Mouse (Mus musculus) brown adipose tissue, adult 24 weeks (tissue): ENCODE data around the gene Klhl10. TPM values are rescaled to one million over a fixed set of nuclear protein-coding genes. Genes with fewer than 3 reads are reported as not detected.
A peak's percentile ranks its signal among the peaks of the same experiment; 100 is the strongest.

Source experiments
- H3K27ac ChIP-seq: fragments of 200-500 bp; replicated peaks from 2 replicates; pipeline ENCODE4 v1.5.1; 2012; ENCODE audit warnings: low read depth, mild to moderate bottlenecking, low read length
- H3K4me1 ChIP-seq: fragments of 200-500 bp; 2 replicates; pipeline ENCODE4 v1.6.1; 2012; ENCODE audit warnings: low read length, mixed read lengths; ENCODE audit not compliant: control insufficient read depth, insufficient read depth, insufficient read length
- H3K4me3 ChIP-seq: fragments of 200-500 bp; 2 replicates; pipeline ENCODE4 v1.5.1; 2012; ENCODE audit warnings: low read depth, mild to moderate bottlenecking, low read length, moderate library complexity; ENCODE audit not compliant: insufficient read depth
- polyA plus RNA-seq: library from polyadenylated mRNA; stranded (reverse); fragments of >200 nt; gene quantifications from 2 replicates; pipeline ENCODE4 v1.2.4, GENCODE M21; 2012; ENCODE audit not compliant: missing spikeins, insufficient read depth, insufficient read length

Klhl10 gene
- polyA plus RNA-seq, 1 experiment, result not detected

DNA sequence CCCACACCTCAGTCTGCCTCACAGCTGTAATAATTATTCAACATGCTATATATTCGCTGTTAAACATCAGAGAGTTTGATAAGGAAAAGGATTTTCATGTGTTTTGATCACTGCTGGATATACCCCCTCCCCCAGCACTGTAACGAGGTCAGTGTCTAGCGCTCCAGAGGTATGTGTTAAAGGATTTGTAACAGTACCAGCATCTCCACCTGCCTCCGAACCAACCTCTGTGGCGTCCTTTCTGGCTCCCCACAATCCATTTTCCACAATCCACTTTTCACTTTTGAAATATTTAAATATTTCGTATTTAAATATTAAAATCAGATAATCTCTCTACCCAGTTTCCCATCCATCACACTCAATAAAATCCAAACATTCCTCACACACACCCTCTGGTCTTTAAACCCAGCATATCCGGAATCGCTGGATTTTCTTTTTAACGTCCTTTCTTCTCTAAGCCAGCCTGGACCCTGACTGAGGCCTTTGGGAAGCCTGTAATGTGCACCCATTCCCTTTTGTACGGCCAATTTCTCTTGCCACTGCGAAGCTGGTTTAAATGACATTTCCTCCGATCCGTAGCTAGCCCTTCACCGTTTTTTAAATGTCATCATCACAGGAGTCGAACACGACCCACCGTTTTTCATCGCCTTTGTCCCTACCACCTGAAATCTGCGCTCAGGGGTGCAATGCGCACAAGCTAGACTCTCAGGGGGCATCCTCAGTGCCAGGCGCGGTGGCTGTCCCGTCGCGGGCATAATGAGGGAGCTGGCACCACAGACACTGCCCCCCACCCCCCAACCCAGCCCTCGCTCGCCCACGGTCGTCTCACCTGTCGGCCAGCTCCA lies 29.9 kb downstream of the Klhl10 start:
- peaks cover 7% of the 10 kb centered on the region for H3K4me1 ChIP-seq
- peak overlapping the region; percentile 93 for H3K4me3 ChIP-seq
- H3K27ac ChIP-seq, result no peak overlapping the region

- Histone ChIP-seq H3K27ac (peak within 1 kb of the TSS; percentile 42), H3K4me1 (peaks cover 7% of the 10 kb centered on the region), H3K4me3 (peak within 1 kb of the TSS; percentile 93)
Measured at GRCm38 (mm10) chr11:100472197-100472934, 30.6 kb downstream of the Klhl10 start, which contains the start of gene Klhl11. Klhl11 (minus strand) TSS chr11:100472741.

- peak overlapping the region; percentile 38; the same call in 1 of the 2 replicates for H3K4me3 ChIP-seq
Measured at GRCm38 (mm10) chr11:100472935-100473295, 31.2 kb downstream of the Klhl10 start.

GRCm38 (mm10) chr11:100476281-100476680 lies 34.6 kb downstream of the Klhl10 start:
- Histone ChIP-seq H3K4me1 (no peaks in the 10 kb centered on the region), H3K27ac (no peak overlapping the region), H3K4me3 (no peak overlapping the region)

More at GRCm38 (mm10) chr11:100472935-100473295, 31.2 kb downstream of the Klhl10 start:
- Histone ChIP-seq H3K4me1 (peaks cover 7% of the 10 kb centered on the region), H3K27ac (0 out of 2 replicates have a peak overlapping the region, but pooled peaks have one; percentile 29)

GRCm38 (mm10) chr11:100479152-100479551 lies 37.4 kb downstream of the Klhl10 start:
- no peak overlapping the region for H3K4me3 ChIP-seq
- H3K27ac ChIP-seq, result no peak overlapping the region
- no peaks in the 10 kb centered on the region for H3K4me1 ChIP-seq

DNA sequence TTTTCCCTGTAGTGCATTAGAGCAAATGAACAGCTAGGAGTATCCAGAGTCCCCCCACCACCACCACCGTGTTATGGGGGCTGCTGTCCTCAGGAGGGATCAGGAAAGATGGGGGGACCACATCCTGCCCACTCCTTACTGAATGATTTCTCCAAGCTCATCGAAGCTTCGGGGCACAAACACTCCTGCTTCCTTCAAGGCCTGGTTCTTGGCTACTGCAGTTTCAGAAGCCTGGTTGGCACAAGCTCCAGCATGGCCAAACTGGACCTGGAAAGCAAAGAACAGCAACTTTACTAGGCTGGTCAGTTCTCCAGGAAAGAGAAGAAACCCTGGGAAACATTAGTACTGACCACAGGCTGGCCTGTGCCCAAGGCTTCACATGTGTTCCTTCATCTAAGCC lies 42.7 kb downstream of the Klhl10 start:
- Histone ChIP-seq H3K4me1 (no peaks in the 10 kb centered on the region), H3K27ac (no peak overlapping the region), H3K4me3 (no peak overlapping the region)

DNA sequence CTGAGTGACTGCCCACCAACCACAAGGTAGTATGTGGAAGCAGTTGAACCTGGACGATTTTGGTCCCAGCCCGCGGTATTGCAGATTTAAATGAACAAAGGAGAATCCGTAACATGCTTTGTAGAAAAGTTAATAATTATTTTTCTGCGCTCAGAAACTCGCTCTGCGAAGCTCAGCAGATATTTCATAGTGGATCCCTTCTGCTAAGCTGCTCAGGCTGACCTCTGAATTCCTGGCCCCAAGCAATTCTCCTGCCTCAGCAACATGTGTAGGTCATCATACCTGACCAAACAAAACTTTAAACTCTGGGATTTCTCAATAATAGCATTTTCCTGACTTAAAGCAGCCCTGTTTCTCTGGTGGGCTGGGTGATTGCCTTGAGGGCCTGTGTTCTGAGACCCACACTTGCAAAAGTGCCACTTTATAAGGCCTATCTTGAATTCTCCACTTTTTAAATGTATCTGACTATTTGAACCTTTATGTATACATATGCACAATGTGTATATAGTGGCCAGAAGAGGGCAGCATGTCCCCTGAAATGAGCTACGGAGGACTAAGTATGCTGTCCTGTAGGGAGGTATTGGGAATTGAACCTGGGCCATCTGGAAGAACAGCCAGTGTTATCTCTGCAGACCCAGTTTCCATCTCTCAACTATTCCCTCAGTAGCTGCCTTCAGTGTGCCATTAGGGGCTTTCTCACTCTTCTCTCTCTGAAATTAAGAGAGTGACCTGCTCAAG lies 44.3 kb downstream of the Klhl10 start:
- Histone ChIP-seq H3K27ac (no peak overlapping the region), H3K4me1 (no peaks in the 10 kb centered on the region), H3K4me3 (no peak overlapping the region)

GRCm38 (mm10) chr11:100490951-100491350 lies 49.2 kb downstream of the Klhl10 start:
- Histone ChIP-seq H3K27ac (no peak overlapping the region), H3K4me3 (no peak overlapping the region), H3K4me1 (no peaks in the 10 kb centered on the region)

- H3K4me1 ChIP-seq, result no peaks in the 10 kb centered on the region
- peak overlapping the region; percentile 92 for H3K27ac ChIP-seq
- H3K4me3 ChIP-seq, result peak overlapping the region; percentile 46
Measured at GRCm38 (mm10) chr11:100493771-100494170, 52.1 kb downstream of the Klhl10 start.

DNA sequence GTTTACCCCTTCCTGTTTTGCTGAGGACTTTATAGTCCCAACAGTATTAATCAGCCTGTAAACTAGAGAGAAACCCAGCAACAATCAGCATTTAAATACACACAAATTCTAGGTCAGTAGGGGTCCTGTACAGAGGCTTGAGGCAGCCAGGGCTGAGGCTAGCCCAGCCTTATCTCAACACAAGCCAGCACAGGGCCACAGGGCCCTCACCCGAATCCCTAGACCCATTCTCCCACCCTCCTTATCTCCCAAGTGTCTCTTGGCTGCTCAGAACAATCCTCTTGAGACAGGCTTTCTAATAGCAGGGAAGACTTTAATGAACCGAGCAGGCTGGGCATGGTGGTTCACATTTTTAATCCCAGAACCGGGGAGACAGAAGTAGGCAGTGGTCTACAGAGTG lies 58.5 kb downstream of the Klhl10 start:
- no peaks in the 10 kb centered on the region for H3K4me1 ChIP-seq
- H3K27ac ChIP-seq, result no peak overlapping the region
- no peak overlapping the region for H3K4me3 ChIP-seq

GRCm38 (mm10) chr11:100500651-100501050 lies 58.9 kb downstream of the Klhl10 start:
- H3K27ac ChIP-seq, result no peak overlapping the region
- no peaks in the 10 kb centered on the region for H3K4me1 ChIP-seq
- no peak overlapping the region for H3K4me3 ChIP-seq

DNA sequence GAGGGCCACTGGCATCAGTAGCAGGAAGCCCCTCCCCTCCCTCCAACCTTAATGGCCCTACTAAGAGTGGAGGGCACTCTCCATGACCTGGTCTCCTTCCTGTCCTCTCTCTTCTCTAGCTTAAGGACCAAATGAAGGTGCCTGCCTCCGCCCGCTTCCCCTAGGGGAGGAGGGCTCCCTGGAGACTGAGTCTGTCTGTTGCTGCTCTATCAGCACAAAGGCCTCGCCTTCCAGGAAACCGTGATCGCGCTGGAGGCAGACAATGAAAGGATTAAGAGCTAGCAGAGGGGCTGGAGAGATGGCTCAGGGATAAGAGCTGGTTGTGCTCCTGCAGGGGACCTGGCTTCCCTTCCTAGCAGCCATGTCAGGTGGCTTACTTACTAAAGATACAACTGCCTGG lies 59.6 kb downstream of the Klhl10 start:
- Histone ChIP-seq H3K4me1 (no peaks in the 10 kb centered on the region), H3K27ac (no peak overlapping the region), H3K4me3 (no peak overlapping the region)

GRCm38 (mm10) chr11:100504990-100505660 lies 63.4 kb downstream of the Klhl10 start:
- H3K27ac ChIP-seq, result no peak overlapping the region
- H3K4me3 ChIP-seq, result no peak overlapping the region
- no peaks in the 10 kb centered on the region for H3K4me1 ChIP-seq

DNA sequence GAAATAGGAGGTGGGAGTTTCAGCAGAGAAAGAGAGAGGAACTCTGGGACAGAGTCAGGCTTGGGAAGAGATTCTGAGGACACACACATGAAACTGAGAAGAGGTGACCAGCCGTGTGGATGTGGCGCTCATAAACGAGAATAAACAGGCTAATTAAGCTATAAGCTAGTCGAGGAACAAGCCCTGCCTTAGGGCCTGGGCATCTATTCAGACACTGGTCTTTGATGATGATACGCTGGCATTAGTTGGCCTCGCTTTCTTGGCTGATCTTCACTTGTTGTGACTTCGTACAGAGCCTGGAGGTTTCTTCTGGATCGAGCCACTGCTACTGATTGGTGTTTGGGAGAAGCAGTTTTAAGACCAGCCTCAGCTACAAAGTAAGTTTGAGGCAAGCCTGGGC lies 64.3 kb downstream of the Klhl10 start:
- H3K4me1 ChIP-seq, result no peaks in the 10 kb centered on the region
- H3K4me3 ChIP-seq, result no peak overlapping the region
- no peak overlapping the region for H3K27ac ChIP-seq
